Mouse (Mus musculus): Measurements from ENCODE around the gene Mindy4. TPM values are rescaled to one million over a fixed set of nuclear protein-coding genes. Genes with fewer than 3 reads are reported as not detected.

Mindy4 gene
- polyA plus RNA-seq, 1 experiment from 2014 or later: 17.0 TPM

- Histone ChIP-seq H3K4me3 (ENCODE audit: low read length) (no peak overlapping the region), H3K4me1 (ENCODE audit: insufficient read depth, low read length) (no peaks in the 10 kb centered on the region), H3K9me3 (ENCODE audit: low read length) (no peaks in the 10 kb centered on the region), H3K27me3 (ENCODE audit: insufficient read depth, low read length) (no peaks in the 10 kb centered on the region), H3K27ac (ENCODE audit: low read length) (no peak overlapping the region), H3K36me3 (ENCODE audit: insufficient read depth, low read length) (peaks cover 2% of the 10 kb centered on the region; the same call in 1 of the 2 replicates), H3K4me2 (replicated peaks; ENCODE audit: low read depth, low read length) (no peak overlapping the region), H3K9ac (replicated peaks; ENCODE audit: low read length) (no peak overlapping the region)
- 62% methylated on average over 3 of the region's 3 CpGs for WGBS
- peak; percentile 69; the same call in 1 of the 2 replicates for ATAC-seq (ENCODE audit: low FRiP score, low TSS enrichment)
These were observed 29.5 kb downstream of the Mindy4 start for GRCm38 (mm10) chr6:55232524-55233264.

DNA sequence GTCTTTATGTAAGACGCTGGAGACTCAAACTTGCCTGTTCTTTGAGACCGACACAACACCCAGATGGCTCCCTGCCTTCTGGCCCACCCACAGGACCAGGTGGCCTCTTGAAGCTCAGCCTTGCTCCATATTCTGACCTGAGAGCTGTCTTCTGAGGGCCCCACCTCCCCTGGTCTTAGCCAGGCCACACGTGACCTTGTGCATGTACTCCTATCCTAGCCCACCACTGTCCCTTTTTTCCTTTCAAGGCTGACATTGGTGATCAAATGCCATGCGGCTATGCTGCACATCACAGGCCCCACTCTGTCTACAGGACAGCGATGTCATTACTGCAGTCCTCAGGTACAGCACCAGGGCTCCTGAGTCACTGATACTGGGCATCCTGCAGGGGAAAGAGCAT lies 30.1 kb downstream of the Mindy4 start:
- Histone ChIP-seq H3K4me3 (ENCODE audit: low read length) (no peak overlapping the region), H3K27ac (ENCODE audit: low read length) (no peak overlapping the region), H3K4me2 (replicated peaks; ENCODE audit: low read depth, low read length) (no peak overlapping the region), H3K4me1 (ENCODE audit: insufficient read depth, low read length) (no peaks in the 10 kb centered on the region), H3K27me3 (ENCODE audit: insufficient read depth, low read length) (no peaks in the 10 kb centered on the region), H3K36me3 (ENCODE audit: insufficient read depth, low read length) (peaks cover 2% of the 10 kb centered on the region; the same call in 1 of the 2 replicates), H3K9me3 (ENCODE audit: low read length) (no peaks in the 10 kb centered on the region), H3K9ac (replicated peaks; ENCODE audit: low read length) (no peak overlapping the region)
- 96% methylated on average over 5 of the region's 5 CpGs for WGBS
- no peak for ATAC-seq (ENCODE audit: low FRiP score, low TSS enrichment)

DNA sequence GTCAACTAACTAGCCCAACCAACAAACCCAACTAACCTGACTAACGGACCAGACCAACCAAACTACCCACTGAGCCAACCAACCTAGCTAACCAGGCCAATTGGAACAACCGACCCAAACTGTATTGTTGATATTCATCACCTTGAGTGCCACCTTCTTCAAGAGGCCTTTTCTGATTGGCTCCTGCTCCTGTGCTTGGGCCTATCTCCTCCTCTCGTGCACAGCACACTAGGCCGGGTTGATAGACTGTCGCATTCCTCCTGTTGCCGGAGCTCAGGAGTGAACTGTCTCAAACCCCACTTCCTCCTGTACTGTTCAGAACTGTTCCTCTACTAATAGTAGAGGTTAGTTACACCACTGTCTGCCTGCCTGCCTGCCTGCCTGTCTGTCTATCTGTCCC lies 31.5 kb downstream of the Mindy4 start:
- no peak for ATAC-seq (ENCODE audit: low FRiP score, low TSS enrichment)

GRCm38 (mm10) chr6:55235733-55236132 lies 32.5 kb downstream of the Mindy4 start:
- H3K9me3 ChIP-seq (ENCODE audit: low read length): no peaks in the 10 kb centered on the region
- H3K36me3 ChIP-seq (ENCODE audit: insufficient read depth, low read length): no peaks in the 10 kb centered on the region
- no peaks in the 10 kb centered on the region for H3K27me3 ChIP-seq (ENCODE audit: insufficient read depth, low read length)
- no peak for ATAC-seq (ENCODE audit: low FRiP score, low TSS enrichment)
- H3K4me2 ChIP-seq (replicated peaks; ENCODE audit: low read depth, low read length): no peak overlapping the region
- no peak overlapping the region for H3K27ac ChIP-seq (ENCODE audit: low read length)
- no peaks in the 10 kb centered on the region for H3K4me1 ChIP-seq (ENCODE audit: insufficient read depth, low read length)
- H3K9ac ChIP-seq (replicated peaks; ENCODE audit: low read length): no peak overlapping the region
- H3K4me3 ChIP-seq (ENCODE audit: low read length): no peak overlapping the region
- WGBS: 71% methylated on average over 4 of the region's 4 CpGs

More for the DNA sequence above, 31.5 kb downstream of the Mindy4 start:
- WGBS: 87% methylated on average over 6 of the region's 6 CpGs
- Histone ChIP-seq H3K27me3 (ENCODE audit: insufficient read depth, low read length) (no peaks in the 10 kb centered on the region), H3K27ac (ENCODE audit: low read length) (no peak overlapping the region), H3K4me3 (ENCODE audit: low read length) (no peak overlapping the region), H3K36me3 (ENCODE audit: insufficient read depth, low read length) (peaks cover 1% of the 10 kb centered on the region; the same call in 1 of the 2 replicates), H3K4me1 (ENCODE audit: insufficient read depth, low read length) (no peaks in the 10 kb centered on the region), H3K9me3 (ENCODE audit: low read length) (no peaks in the 10 kb centered on the region), H3K4me2 (replicated peaks; ENCODE audit: low read depth, low read length) (no peak overlapping the region), H3K9ac (replicated peaks; ENCODE audit: low read length) (no peak overlapping the region)

DNA sequence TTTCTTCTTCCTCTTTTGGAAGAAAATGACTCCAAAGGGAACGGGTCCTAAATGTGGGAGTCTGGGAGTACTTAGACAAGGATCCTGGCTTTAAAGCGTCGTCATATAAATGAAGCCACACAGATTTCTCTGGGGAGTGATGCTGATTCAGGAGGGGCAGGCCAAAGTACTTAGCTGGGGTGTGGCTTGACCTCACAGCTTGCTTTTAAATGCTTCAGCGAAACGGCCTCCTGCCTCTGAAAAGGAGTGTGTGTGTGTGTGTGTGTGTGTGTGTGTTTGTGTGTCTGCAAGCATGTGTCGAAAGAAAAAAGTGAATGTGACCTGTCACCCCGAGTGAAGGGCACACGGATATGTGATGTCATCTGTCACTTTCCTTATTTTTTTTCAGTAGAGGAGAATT lies 36.7 kb downstream of the Mindy4 start:
- H3K4me3 ChIP-seq (ENCODE audit: low read length): no peak overlapping the region
- H3K4me1 ChIP-seq (ENCODE audit: insufficient read depth, low read length): no peaks in the 10 kb centered on the region
- WGBS: 53% methylated on average over 8 of the region's 8 CpGs
- no peak overlapping the region for H3K4me2 ChIP-seq (replicated peaks; ENCODE audit: low read depth, low read length)
- H3K9me3 ChIP-seq (ENCODE audit: low read length): no peaks in the 10 kb centered on the region
- no peaks in the 10 kb centered on the region for H3K36me3 ChIP-seq (ENCODE audit: insufficient read depth, low read length)
- no peak overlapping the region for H3K9ac ChIP-seq (replicated peaks; ENCODE audit: low read length)
- H3K27ac ChIP-seq (ENCODE audit: low read length): no peak overlapping the region
- no peak for ATAC-seq (ENCODE audit: low FRiP score, low TSS enrichment)
- H3K27me3 ChIP-seq (ENCODE audit: insufficient read depth, low read length): no peaks in the 10 kb centered on the region

GRCm38 (mm10) chr6:55240591-55241260 lies 37.5 kb downstream of the Mindy4 start:
- no peak overlapping the region for H3K9ac ChIP-seq (replicated peaks; ENCODE audit: low read length)
- no peak for ATAC-seq (ENCODE audit: low FRiP score, low TSS enrichment)
- 83% methylated on average over 9 of the region's 9 CpGs for WGBS
- H3K27me3 ChIP-seq (ENCODE audit: insufficient read depth, low read length): no peaks in the 10 kb centered on the region
- no peaks in the 10 kb centered on the region for H3K9me3 ChIP-seq (ENCODE audit: low read length)
- H3K36me3 ChIP-seq (ENCODE audit: insufficient read depth, low read length): no peaks in the 10 kb centered on the region
- no peak overlapping the region for H3K4me3 ChIP-seq (ENCODE audit: low read length)
- H3K4me1 ChIP-seq (ENCODE audit: insufficient read depth, low read length): no peaks in the 10 kb centered on the region
- no peak overlapping the region for H3K27ac ChIP-seq (ENCODE audit: low read length)
- no peak overlapping the region for H3K4me2 ChIP-seq (replicated peaks; ENCODE audit: low read depth, low read length)

DNA sequence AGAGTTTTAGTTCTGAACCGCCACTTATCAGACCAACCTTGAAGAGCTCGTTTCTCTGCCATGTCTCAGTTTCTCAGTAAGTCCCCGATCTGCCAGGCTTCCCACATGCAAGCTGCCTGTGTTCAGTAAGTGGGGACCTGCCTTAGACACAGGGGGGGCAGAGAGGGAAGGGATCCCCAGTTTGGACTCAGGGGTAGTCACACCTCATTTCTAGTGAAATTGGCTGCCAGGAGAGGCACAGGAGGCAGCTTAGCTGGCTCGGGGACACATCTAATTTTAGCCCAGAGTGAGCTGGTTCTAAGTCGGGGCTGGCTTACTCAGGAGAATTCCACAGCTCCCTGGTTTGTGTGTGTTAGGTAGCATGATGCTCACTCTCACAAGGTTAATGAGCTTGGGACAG lies 38.3 kb downstream of the Mindy4 start:
- Histone ChIP-seq H3K27ac (ENCODE audit: low read length) (no peak overlapping the region), H3K4me3 (ENCODE audit: low read length) (no peak overlapping the region), H3K9ac (replicated peaks; ENCODE audit: low read length) (no peak overlapping the region), H3K4me2 (replicated peaks; ENCODE audit: low read depth, low read length) (no peak overlapping the region), H3K4me1 (ENCODE audit: insufficient read depth, low read length) (no peaks in the 10 kb centered on the region), H3K9me3 (ENCODE audit: low read length) (no peaks in the 10 kb centered on the region), H3K27me3 (ENCODE audit: insufficient read depth, low read length) (no peaks in the 10 kb centered on the region), H3K36me3 (ENCODE audit: insufficient read depth, low read length) (no peaks in the 10 kb centered on the region)
- no peak for ATAC-seq (ENCODE audit: low FRiP score, low TSS enrichment)
- WGBS: 75% methylated on average over 5 of the region's 5 CpGs

DNA sequence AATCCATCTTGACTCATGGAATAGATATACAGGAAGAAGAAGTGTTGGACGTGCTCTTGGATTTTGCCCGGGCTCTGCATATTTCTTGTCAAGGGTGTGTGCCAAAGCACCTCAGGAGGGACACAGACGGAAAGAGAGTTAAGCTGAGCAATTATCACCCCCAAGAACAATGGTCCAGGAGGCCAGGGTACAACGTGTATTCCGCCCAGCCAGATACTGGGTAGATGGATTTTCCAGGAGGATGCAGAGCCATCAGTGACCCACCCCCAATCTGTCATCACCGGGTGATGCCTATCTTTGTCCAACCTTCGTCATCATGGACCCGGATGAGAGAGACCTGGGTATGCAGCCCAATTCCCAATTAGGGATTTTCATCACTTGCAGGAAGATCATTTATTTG lies 42.5 kb downstream of the Mindy4 start:
- Histone ChIP-seq H3K4me2 (replicated peaks; ENCODE audit: low read depth, low read length) (no peak overlapping the region), H3K9me3 (ENCODE audit: low read length) (no peaks in the 10 kb centered on the region; the same call in 1 of the 2 replicates), H3K36me3 (ENCODE audit: insufficient read depth, low read length) (no peaks in the 10 kb centered on the region), H3K4me3 (ENCODE audit: low read length) (no peak overlapping the region), H3K27ac (ENCODE audit: low read length) (no peak overlapping the region), H3K9ac (replicated peaks; ENCODE audit: low read length) (no peak overlapping the region), H3K4me1 (ENCODE audit: insufficient read depth, low read length) (no peaks in the 10 kb centered on the region), H3K27me3 (ENCODE audit: insufficient read depth, low read length) (no peaks in the 10 kb centered on the region)
- no peak for ATAC-seq (ENCODE audit: low FRiP score, low TSS enrichment)
- 87% methylated on average over 8 of the region's 8 CpGs for WGBS

DNA sequence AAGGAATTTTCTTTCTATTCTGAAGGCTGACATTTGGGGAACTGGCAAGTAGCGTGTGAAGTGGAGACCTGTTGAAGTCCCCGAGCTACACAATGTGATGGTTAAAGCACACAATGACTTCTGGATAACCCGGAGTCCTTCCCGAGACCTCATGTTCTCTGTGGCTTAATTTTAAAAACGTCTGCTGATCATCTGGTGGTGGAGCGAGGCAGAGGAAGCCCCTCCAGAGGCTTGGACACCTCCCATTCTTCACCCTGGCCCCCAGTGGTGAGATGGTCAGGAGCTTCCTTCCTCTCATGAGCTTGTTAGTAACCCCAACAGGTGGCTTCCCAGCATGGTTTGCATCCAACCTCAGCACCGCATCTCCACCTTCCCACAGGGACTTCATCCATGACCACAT lies 43.3 kb downstream of the Mindy4 start:
- Histone ChIP-seq H3K9me3 (ENCODE audit: low read length) (no peaks in the 10 kb centered on the region; the same call in 1 of the 2 replicates), H3K27ac (ENCODE audit: low read length) (no peak overlapping the region), H3K4me2 (replicated peaks; ENCODE audit: low read depth, low read length) (no peak overlapping the region), H3K27me3 (ENCODE audit: insufficient read depth, low read length) (no peaks in the 10 kb centered on the region), H3K36me3 (ENCODE audit: insufficient read depth, low read length) (no peaks in the 10 kb centered on the region), H3K4me3 (ENCODE audit: low read length) (no peak overlapping the region), H3K9ac (replicated peaks; ENCODE audit: low read length) (no peak overlapping the region), H3K4me1 (ENCODE audit: insufficient read depth, low read length) (no peaks in the 10 kb centered on the region)
- 89% methylated on average over 7 of the region's 7 CpGs for WGBS
- ATAC-seq (ENCODE audit: low FRiP score, low TSS enrichment): no peak

DNA sequence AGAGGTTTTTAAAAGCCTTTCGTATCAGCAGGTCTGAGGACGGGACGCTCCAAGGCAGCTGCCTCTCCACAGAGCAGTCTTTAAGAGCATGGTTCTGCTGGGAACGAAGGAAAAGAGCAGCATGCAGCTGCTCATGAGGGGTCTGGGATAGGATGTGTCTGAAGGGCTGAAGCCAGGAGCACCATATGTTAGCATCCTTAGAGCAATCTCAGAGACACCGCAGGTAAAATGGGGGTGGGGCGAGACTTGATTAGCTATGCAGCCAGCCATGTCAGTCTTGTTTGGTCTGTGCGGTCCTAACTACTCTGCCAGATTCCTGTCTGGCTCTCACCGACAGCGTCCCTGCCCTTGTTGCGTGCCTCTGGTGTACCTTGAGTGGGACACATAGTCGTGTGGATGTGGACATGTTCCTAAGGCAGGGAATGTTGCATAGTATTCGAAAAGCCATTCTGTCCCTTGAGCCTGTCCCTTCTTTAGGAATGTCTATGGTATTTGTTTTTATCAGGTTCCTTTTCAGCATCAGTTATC lies 43.8 kb downstream of the Mindy4 start:
- H3K4me3 ChIP-seq (ENCODE audit: low read length): no peak overlapping the region
- no peak overlapping the region for H3K27ac ChIP-seq (ENCODE audit: low read length)
- no peak overlapping the region for H3K4me2 ChIP-seq (replicated peaks; ENCODE audit: low read depth, low read length)
- H3K9me3 ChIP-seq (ENCODE audit: low read length): no peaks in the 10 kb centered on the region; the same call in 1 of the 2 replicates
- 85% methylated on average over 12 of the region's 12 CpGs for WGBS
- no peaks in the 10 kb centered on the region for H3K36me3 ChIP-seq (ENCODE audit: insufficient read depth, low read length)
- H3K27me3 ChIP-seq (ENCODE audit: insufficient read depth, low read length): no peaks in the 10 kb centered on the region
- ATAC-seq (ENCODE audit: low FRiP score, low TSS enrichment): no peak
- H3K9ac ChIP-seq (replicated peaks; ENCODE audit: low read length): no peak overlapping the region
- H3K4me1 ChIP-seq (ENCODE audit: insufficient read depth, low read length): no peaks in the 10 kb centered on the region

All from kidney, embryonic 16.5 days (tissue).